Mouse (Mus musculus) erythroid progenitor cell, adult 5-6 weeks (primary cell): ENCODE results near the gene Slc8a1. TPM values are rescaled to one million over a fixed set of nuclear protein-coding genes. Genes with fewer than 3 reads are reported as not detected.

Experiments used
- ATAC-seq: replicated peaks from 2 replicates; pipeline ENCODE4 v1.8.0; 2016; ENCODE audit warnings: moderate number of reproducible peaks, mild to moderate bottlenecking, moderate TSS enrichment, inconsistent platforms; ENCODE audit not compliant: poor library complexity, low FRiP score, severe bottlenecking
- total RNA-seq, 2 experiments: library from RNA; stranded (forward) in 1 of 2; stranded (reverse) in 1 of 2; fragments of 150-400 nt in 1 of 2; fragments of 186-747, 209-891 nt in 1 of 2; gene quantifications; 2 replicates each; pipeline versions ENCODE4 v1.2.3 to v1.2.4; 2015 to 2017; ENCODE audit warnings: low replicate concordance in 2 of 2

Gene Slc8a1
- total RNA-seq, 2 experiments from 2014 or later = 0.15 to 4.2 TPM

- ATAC-seq = no peak
Measured at GRCm38 (mm10) chr17:81586759-81587158, 151.4 kb downstream of the Slc8a1 start.

- no peak for ATAC-seq
Measured at GRCm38 (mm10) chr17:81579728-81580425, 158.3 kb downstream of the Slc8a1 start.

DNA sequence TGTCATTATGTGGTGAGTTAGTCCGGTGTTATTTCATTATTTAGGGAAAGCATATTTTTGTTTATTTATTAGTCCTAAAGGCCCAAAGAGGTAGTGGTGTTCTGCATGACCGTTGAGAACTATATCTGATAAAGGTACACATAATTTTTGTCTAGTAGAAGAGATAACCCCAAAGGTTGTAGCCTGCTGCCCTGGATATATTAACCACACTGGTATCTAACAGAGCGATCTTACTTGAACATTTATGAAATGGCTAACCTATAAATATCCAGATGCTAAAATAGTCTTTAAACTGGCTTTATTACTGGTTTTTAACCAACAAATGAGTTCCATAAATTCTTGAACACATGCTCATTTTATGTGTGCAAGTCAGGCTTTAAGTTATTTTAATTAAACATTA lies 161.3 kb downstream of the Slc8a1 start:
- ATAC-seq = no peak

DNA sequence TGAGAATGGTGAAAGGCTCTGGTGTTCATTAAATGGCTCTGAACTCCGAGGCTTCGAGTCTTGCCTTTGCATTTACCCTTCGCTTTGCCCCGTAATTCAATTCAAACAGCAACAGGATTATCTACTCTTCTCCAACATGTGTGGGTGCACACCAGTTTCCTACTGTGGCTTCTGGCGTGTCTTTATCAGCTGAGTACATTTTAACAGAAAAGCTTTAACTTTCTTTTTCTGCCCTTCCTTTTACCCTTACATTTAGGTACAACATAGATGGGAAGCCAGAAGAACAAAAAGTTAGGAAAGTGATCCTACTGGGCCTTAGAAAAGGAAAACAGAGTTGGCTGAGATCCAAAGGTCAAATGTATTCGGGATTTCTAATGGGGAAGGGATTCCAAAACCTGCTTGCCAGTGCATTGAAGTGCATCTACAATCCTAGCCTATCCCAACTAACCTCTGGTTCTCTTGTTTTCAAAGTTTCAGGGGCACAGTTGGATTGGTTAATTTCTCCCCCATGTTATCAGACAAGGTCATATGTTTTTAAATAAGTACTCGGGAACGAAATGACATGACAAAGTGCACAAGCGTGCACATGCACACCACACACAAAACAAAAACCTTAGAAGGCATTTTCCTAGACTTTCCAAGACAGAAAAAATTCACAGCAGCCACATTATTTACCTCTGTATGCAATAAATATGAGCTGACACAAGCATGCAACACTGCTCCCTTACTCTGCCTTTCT lies 172.4 kb downstream of the Slc8a1 start:
- peak; percentile 53; the same call in 1 of the 2 replicates for ATAC-seq

DNA sequence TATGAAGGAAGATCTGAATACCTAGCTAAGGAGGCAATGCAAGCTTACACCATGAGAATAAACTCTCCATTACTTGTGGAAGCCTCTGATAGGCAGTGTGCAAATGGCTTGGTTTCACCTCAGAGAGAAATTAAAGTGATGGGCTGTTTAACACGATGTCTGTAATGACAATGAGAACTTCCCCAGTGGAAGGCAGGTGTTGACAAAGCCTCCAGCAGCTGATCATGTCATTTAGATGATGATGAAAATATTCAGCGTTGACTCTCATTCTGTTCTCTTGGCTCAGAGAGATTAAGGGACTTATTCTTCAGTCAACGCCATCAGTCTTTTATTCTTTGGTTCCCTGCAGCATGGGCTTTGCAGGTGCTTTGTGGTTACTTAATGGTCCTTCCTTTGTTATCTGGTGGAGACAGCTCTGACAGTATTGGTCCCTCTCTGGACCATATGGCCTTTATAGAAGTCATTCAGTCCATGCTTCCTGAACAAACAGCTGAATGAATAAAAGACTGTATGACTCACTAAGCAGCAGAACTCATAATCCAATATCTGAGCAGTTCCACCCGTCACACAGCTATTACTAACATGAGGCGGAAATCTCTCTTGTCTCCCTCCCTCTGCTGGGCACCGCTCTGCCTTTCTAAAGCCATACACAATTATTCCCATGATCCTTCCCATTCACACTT lies 184.0 kb downstream of the Slc8a1 start:
- no peak for ATAC-seq

DNA sequence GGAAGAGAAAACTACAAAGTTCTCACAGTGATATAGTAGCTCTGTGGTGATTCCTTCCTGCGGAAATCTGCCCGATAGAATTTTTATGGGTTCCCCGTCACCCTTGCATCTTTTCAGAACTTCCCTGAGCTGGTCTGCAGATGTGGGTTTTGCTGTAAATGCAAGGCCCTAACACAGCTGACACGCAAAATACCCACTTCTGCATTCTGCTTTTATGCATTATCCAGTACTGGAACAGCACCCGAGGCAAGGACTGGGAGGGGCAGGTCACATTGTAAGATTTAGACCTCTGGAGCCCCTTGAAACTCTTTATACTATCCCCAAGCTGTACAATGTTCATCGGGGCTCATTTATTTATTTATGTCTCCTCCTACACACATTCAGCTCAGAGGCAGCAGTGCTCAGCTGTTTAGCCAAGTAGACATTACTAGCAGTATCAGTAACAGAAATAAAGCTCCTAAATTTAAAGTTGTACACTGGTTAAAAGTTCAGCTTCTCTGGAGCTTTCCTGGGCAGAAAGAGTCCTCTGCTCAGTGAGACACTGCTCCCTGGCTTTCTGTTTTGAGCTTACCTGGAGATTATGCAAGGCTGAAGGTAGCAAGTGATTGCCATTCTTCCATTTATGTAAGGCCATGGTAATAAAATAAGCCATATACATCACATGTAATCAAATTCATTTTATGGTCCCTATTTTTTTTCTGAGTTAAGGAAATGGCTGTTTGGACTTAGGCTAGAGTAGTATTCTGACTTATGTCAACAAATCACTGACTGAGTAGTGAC lies 186.1 kb downstream of the Slc8a1 start:
- no peak for ATAC-seq

- ATAC-seq = no peak
Measured at GRCm38 (mm10) chr17:81550864-81551263, 187.3 kb downstream of the Slc8a1 start.

DNA sequence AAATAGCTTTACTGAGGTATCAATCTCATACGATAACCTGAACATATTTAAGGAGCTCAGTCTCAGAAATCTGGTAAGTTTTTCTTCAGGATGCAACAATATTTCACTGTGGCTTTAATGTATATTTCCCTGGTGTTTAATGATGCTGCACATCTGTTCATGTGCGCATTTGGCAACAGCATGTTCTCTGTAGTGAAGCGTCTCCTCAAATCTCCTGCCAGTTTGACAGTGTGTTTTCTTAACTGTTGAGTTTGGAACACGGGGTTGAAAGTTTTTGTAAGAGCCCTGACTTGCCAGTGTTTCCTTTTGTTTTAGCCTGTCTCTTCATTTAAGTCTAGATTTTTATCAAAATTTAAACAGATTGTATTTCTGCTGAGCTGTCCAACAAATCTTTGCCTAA lies 190.2 kb downstream of the Slc8a1 start:
- ATAC-seq = no peak

GRCm38 (mm10) chr17:81546525-81546924 lies 191.7 kb downstream of the Slc8a1 start:
- ATAC-seq = no peak

GRCm38 (mm10) chr17:81546012-81546411 lies 192.2 kb downstream of the Slc8a1 start:
- ATAC-seq = no peak

DNA sequence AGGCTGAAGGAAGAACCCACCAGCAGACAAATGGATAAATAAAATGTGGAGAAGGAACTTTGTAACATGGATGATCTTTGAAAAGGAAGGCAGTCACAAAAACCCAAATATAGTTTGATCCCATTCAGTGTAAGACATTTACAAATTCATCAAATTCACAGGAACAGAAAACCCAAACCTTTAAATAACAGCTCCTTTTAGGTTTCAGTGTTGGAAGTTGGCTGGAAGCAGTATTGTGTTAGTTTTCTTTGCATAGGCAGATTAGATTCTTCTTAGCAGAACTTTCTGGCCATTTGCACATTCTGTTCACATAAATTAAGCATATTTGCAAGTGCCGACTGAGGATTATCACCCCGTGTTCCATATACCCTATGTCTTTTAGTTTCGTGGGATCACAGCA lies 193.3 kb downstream of the Slc8a1 start:
- ATAC-seq = no peak

GRCm38 (mm10) chr17:81542313-81543185 lies 195.6 kb downstream of the Slc8a1 start:
- no peak for ATAC-seq

DNA sequence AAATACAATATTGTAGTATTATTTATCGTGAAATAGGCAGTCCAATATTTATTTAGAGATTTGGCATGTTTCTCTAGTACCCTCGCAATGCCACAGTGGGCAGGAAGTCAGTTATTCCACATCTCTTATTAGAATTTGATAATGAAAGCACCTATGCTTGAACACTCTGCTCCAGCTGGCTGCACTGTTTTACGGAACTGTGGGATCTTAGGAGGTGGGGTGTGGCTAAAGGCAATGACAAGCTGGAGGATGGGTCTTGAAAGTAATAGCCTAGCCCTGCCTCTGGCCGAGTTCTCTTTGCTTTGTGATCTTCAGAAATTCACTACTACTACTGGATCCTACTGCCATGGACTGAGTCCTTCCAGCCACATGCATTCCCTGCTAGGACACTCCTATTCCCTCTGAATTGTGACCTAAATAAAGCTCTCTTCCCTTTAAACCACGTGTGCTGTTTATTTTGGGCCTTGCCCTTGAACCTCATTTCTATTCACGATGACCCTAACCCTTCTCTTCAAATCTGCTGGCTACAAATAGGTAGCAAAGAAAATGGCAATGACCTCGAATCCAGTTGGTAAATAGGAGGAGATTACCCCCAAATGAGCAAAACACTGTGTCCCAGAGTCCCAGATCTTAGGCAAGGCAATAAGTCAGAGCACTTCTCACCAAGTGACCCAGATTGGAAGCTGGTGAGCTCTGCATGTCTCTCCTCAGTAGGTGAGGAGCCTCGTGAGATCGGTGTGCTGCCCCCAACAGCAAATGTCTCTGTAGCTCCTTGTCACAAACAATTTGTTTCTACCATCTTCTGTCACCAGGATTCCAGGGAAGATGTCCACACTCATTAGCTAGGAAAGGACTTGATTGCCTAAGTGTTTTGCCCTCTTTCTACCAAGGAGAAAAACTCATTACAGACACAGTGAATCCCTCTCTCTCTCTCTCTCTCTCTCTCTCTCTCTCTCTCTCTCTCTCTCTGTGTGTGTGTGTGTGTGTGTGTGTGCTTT lies 199.7 kb downstream of the Slc8a1 start:
- ATAC-seq = no peak

DNA sequence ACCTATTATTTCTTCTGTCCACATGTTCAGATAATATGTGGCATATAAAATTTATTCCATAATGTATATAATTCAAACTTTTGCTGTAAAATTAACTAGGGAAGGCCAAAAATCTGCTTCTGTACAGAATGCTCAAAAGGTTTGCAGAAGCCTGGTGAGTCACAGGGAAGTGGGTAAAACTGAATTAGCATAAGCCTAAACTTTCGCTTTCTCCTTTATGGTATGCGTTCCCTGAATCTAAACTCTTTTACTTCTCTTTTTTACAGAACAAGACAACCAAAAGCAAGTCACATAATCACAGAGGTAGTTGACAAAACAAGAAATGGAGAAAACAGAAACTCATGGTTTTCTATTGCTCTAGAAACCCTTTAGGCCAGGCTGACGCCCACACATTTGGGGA lies 202.1 kb downstream of the Slc8a1 start:
- no peak for ATAC-seq

DNA sequence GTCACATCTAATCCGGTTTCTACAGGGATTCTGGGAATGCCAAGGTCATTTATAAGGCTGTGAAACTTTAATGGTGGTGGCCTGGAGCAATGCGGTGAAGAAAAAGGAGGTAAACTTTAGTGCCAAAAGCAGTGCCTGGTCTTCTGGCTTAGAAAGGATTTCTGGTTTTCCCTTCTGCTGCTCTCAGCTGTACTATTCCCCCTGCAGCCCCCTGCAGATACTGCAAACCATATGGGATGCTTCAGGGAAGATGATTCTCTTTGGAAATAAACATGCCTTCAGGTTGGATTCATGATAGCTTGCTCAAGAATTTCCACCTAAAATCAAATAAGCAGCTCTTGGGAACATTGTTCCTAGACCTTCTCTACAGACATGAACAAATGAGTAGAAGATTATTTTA lies 208.3 kb downstream of the Slc8a1 start:
- ATAC-seq = no peak

DNA sequence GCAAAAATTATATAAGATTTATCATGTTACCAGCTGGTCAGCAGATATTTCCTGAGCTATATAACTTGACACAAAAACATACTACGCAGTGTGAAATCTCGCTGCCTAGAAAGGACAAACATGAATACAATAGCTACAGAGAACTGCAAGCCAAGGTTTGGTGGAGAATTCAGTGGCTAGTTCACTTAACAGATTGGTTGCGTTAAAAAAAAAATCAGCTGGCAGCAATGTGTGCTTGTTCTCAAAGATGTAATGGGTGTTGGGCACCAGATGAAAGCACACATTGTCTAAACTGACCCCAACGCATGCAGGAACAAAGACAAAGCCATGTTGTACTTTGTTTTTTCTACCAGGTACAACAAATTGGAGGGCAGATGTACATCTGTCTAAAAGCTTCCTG lies 209.2 kb downstream of the Slc8a1 start:
- ATAC-seq = no peak

GRCm38 (mm10) chr17:81526463-81526862 lies 211.7 kb downstream of the Slc8a1 start:
- no peak for ATAC-seq

DNA sequence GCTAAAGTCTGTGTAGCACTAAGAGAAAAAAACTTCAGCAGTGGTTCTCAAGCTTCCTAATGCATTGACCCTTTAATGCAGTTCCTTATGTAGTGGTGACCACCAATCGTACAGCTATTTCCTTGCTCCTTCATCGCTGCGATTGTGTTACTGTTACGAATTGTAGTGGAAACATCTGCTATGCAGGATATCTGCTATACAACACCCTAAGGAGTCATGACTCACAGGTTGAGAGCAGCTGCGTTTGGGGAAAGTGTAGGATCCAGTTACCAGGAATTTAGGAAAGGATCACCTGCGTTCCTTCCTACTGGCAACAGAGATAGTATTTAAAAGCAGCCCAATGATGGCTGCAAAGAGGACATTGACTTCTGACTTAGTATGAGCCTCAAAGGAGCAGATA lies 213.4 kb downstream of the Slc8a1 start:
- ATAC-seq = no peak
